Mouse (Mus musculus) E14TG2a.4 (cell line): Measurements from ENCODE around the gene Hck.

Source experiments
- H3K27me3 ChIP-seq: 2 replicates; pipeline ENCODE4 v1.6.1; 2014; ENCODE audit warnings: low read length, control low read depth; ENCODE audit not compliant: insufficient read depth
- H3K36me3 ChIP-seq: 2 replicates; pipeline ENCODE4 v1.6.1; 2014; ENCODE audit warnings: low read length, control low read depth; ENCODE audit not compliant: insufficient read depth
- H3K4me1 ChIP-seq: replicated peaks from 2 replicates; pipeline ENCODE4 v1.6.1; 2014; ENCODE audit warnings: low read depth, low read length, control low read depth
- H3K4me3 ChIP-seq: replicated peaks from 2 replicates; pipeline ENCODE4 v1.5.1; 2014; ENCODE audit warnings: mild to moderate bottlenecking, low read length
- H3K9me3 ChIP-seq: 2 replicates; pipeline ENCODE4 v1.6.1; 2014; ENCODE audit warnings: low read length, control low read depth
- CTCF ChIP-seq: conservative IDR thresholded peaks from 2 replicates; pipeline ENCODE4 v1.5.1; 2014; ENCODE audit warnings: low read length
- NANOG ChIP-seq: IDR thresholded peaks from 2 replicates; pipeline ENCODE4 v1.6.1; 2014; ENCODE audit warnings: borderline replicate concordance, low read length, mixed read lengths
- POU5F1 ChIP-seq: IDR thresholded peaks from 2 replicates; pipeline ENCODE4 v1.6.1; 2014; ENCODE audit warnings: low read length, borderline replicate concordance

The Hck gene

GRCm38 (mm10) chr2:153186176-153186591, 77.9 kb downstream of the Hck start:
- Histone ChIP-seq H3K36me3 (peaks cover 100% of the 10 kb centered on the region), H3K27me3 (no peaks in the 10 kb centered on the region), H3K4me1 (peaks cover 7% of the 10 kb centered on the region), H3K9me3 (peaks cover 11% of the 10 kb centered on the region; the same call in 1 of the 2 replicates), H3K4me3 (no peak overlapping the region)
- TF ChIP-seq CTCF = no peak
- no peak for TF ChIP-seq POU5F1
- no peak for TF ChIP-seq NANOG

- H3K36me3 ChIP-seq = peaks cover 100% of the 10 kb centered on the region
- no peak overlapping the region for H3K4me3 ChIP-seq
- H3K4me1 ChIP-seq = peaks cover 14% of the 10 kb centered on the region
- H3K27me3 ChIP-seq = no peaks in the 10 kb centered on the region
- H3K9me3 ChIP-seq = peaks cover 11% of the 10 kb centered on the region; the same call in 1 of the 2 replicates
- TF ChIP-seq POU5F1 (no peak), CTCF (no peak), NANOG (no peak)
Observed at GRCm38 (mm10) chr2:153187848-153188247, 79.6 kb downstream of the Hck start.

GRCm38 (mm10) chr2:153191242-153191641, 83.0 kb downstream of the Hck start:
- peaks cover 14% of the 10 kb centered on the region for H3K4me1 ChIP-seq
- H3K36me3 ChIP-seq = peaks cover 99% of the 10 kb centered on the region
- TF ChIP-seq NANOG = no peak
- no peak for TF ChIP-seq POU5F1
- TF ChIP-seq CTCF = no peak
- H3K4me3 ChIP-seq = no peak overlapping the region
- peaks cover 11% of the 10 kb centered on the region; the same call in 1 of the 2 replicates for H3K9me3 ChIP-seq
- no peaks in the 10 kb centered on the region for H3K27me3 ChIP-seq

- TF ChIP-seq NANOG (no peak), POU5F1 (no peak), CTCF (no peak)
Observed at GRCm38 (mm10) chr2:153194255-153194654, 86.0 kb downstream of the Hck start.

GRCm38 (mm10) chr2:153198485-153198884, 90.2 kb downstream of the Hck start:
- TF ChIP-seq NANOG = no peak
- TF ChIP-seq POU5F1 = no peak
- no peak for TF ChIP-seq CTCF
- Histone ChIP-seq H3K9me3 (no peaks in the 10 kb centered on the region), H3K27me3 (no peaks in the 10 kb centered on the region), H3K36me3 (peaks cover 94% of the 10 kb centered on the region), H3K4me1 (peaks cover 16% of the 10 kb centered on the region), H3K4me3 (no peak overlapping the region)

More at GRCm38 (mm10) chr2:153194255-153194654, 86.0 kb downstream of the Hck start:
- peaks cover 98% of the 10 kb centered on the region for H3K36me3 ChIP-seq
- H3K4me3 ChIP-seq = no peak overlapping the region
- peaks cover 7% of the 10 kb centered on the region for H3K4me1 ChIP-seq
- no peaks in the 10 kb centered on the region for H3K9me3 ChIP-seq
- H3K27me3 ChIP-seq = no peaks in the 10 kb centered on the region

GRCm38 (mm10) chr2:153199114-153199513, 90.8 kb downstream of the Hck start:
- H3K36me3 ChIP-seq = peaks cover 94% of the 10 kb centered on the region
- no peaks in the 10 kb centered on the region for H3K27me3 ChIP-seq
- TF ChIP-seq NANOG = no peak
- TF ChIP-seq CTCF = no peak

More at GRCm38 (mm10) chr2:153199114-153199513, 90.8 kb downstream of the Hck start:
- Histone ChIP-seq H3K4me3 (no peak overlapping the region), H3K4me1 (peaks cover 22% of the 10 kb centered on the region), H3K9me3 (no peaks in the 10 kb centered on the region)
